Mouse (Mus musculus): Measurements from ENCODE around the gene 4921504E06Rik. TPM values are rescaled to one million over a fixed set of nuclear protein-coding genes. Genes with fewer than 3 reads are reported as not detected.

The 4921504E06Rik gene
- total RNA-seq (2015; ENCODE audit: low replicate concordance) (not detected in 2 replicates), total RNA-seq (2017; ENCODE audit: low replicate concordance) (not detected in 2 replicates)

DNA sequence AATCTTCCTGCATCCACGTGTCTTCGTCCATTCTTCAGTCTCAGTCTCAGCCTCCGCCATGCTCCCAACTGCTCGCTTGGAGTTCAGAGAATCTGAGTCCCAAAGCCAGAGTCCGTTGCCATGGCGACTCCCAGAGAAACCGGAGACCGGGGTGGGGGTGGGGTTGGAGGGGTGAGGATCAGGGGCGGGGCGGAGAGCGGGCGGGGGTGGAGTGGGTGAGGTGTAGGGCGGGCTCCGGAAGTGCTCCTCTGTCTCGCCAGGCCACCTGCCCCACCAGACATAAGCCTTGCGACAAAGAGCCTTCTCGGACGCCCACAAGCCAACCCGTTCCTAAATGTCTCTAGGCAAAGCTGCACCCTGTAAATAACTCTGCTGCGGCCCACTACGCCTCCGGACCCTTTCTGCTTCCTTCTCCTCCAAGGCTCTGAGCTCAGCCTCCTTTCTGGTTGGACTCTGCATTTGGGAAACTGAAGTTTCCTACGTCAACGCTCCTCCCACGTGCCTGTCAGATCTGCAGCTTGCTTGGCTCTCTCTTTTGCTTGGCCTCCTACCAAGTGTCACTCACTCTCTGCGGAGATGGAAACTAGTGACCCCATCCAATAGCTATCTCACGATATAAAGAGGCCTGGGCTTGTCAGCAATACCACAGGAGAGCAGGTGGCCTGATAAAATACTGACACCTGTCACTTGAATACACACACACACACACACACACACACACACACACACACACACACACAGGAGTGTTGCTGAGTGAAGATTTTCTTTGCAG is at the start of gene 4921504E06Rik:
Gene 4921504E06Rik, minus strand, starts transcription at position 94 of the 772 bp plus-strand sequence.
- no peak for ATAC-seq (replicated peaks; ENCODE audit: low FRiP score, poor library complexity, severe bottlenecking)

DNA sequence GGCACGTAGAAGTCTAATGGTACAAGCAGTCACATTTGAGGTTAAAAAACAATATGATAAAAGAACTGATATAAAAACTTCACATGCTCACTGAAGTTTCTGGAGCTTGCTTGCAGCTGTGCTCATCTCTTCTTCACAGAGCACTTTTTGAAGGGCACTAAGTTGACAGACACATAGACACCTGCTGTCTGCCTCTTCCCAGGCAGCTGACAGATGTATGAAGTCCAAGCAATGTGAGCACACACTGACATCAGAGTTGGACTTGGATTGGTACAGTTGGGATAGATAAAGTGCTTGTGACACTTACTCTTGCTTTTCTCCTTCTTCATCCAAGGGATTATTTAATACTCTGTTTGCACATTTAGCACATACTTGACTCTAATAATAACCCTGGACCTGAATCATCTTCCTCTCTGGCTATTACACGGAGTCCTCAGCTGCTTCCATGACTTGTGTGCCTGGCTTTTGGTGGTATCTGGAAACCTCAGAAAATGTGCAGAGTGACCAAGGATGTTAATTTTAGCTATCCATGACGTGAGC is 47.7 kb upstream of the 4921504E06Rik start:
- no peak for ATAC-seq (replicated peaks; ENCODE audit: low FRiP score, poor library complexity, severe bottlenecking)

DNA sequence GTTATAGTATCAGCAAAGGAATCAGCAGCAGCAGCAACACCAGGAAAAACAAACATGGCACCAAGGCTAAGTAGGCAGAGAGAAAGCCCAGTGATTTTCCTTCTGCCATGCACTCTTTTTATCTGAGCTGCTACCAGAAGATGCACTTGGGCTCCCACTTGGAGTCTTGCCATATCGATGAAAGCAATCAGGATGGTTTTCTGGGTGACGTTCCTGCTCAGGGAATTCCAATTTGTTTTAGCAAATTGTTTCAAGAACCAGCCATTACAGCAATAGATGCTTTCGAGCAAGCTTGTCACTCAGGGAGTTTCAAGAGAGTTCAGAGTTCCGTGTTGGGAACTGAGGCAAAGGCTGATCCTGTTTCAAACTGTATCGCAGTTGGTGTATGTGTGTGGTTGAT is 47.1 kb upstream of the 4921504E06Rik start:
- ATAC-seq (replicated peaks; ENCODE audit: low FRiP score, poor library complexity, severe bottlenecking): no peak

DNA sequence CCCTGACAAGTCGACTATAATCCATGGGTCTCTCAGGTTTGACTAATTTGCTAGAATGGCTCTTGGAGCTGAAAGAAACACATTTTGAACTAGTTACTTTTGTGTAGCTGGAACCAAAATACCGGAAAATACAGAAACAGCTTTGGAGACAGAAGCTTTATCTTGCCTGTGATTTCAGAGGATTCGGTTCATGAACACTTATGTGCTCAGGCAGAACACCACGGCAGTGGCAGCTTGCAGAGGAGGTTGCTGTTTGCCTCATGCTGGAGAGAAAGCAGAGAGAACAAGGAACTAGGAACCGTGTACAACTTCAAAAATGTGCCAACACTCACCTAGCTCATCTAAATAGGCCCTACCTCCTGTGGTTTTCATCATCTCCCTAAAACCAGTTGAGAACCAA is 46.1 kb upstream of the 4921504E06Rik start:
- ATAC-seq (replicated peaks; ENCODE audit: low FRiP score, poor library complexity, severe bottlenecking): no peak

DNA sequence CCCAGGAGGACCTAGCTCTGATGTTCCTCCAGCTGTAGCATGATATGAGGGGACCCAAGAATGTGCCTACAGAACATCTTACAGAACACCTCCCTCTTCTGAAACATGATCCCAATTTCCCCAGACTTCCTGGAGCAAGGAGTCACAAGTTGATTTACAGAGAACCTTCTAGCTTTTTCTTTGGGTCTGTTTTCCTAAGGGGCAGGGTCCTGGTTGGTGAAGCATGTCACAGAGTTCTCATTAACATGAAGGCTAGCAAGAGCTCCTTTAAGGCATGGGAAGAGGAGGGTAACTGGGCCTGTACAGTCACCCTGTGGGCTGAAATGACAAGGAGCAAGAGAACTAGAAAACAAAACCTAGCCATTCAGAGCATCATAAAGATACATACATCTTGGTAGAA is 43.3 kb upstream of the 4921504E06Rik start:
- ATAC-seq (replicated peaks; ENCODE audit: low FRiP score, poor library complexity, severe bottlenecking): no peak

DNA sequence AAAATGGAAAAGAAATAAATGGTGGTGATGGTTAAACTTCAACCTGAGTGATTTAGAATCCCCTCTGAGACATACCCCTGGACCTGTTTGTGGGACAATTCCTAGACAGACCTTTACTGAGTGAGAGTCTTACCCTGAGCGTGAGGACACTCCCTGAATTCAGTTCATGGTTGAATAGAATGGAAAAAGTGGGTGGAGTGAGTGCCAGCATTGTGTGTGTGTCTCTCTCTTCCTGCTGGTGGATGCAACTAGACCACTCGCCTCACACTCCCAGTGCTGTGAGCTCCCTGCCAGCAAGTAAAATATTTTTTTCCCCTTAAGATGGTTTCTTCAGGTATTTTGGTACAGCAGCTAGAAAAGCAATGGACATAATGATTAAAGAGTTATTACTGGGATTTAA is 42.7 kb upstream of the 4921504E06Rik start:
- ATAC-seq (replicated peaks; ENCODE audit: low FRiP score, poor library complexity, severe bottlenecking): no peak

DNA sequence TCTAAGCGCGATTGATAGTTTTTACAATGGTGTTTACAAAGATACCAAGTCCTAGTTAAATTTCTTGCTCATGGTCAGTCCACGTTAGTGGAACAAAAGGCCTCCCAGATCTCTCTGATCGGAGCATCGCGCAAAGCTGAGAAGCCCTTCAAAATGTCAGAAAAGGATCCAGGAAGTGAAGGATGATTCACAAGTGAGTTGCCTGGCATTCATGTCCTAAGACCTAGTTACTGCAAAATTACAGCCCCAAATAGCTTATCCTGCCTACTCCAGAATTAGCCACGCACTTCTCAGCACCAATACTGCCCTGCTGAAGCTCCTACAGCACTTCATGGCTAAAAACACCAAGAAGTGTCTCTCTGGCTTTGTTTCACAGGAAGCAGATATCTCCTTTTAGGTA is 41.1 kb upstream of the 4921504E06Rik start:
- no peak for ATAC-seq (replicated peaks; ENCODE audit: low FRiP score, poor library complexity, severe bottlenecking)

DNA sequence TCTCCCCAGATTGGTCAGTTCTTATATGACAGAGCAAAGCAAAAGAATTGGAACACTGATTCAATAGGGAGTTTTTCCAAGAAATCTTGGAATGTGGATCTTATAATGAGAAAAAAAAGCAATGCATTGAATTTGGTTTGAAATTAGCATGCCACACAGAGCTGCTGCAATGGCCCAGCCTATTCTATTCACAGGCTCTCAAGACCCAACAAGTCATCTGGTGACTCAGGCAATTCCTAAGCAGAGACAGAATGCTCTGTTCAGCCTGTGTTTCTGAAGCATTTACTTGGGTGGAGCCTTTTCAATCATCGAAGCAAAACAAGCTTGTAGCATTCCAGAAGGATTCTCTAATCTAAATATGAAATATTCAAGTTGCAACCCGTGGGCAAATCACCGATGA is 26.1 kb upstream of the 4921504E06Rik start:
- no peak for ATAC-seq (replicated peaks; ENCODE audit: low FRiP score, poor library complexity, severe bottlenecking)

DNA sequence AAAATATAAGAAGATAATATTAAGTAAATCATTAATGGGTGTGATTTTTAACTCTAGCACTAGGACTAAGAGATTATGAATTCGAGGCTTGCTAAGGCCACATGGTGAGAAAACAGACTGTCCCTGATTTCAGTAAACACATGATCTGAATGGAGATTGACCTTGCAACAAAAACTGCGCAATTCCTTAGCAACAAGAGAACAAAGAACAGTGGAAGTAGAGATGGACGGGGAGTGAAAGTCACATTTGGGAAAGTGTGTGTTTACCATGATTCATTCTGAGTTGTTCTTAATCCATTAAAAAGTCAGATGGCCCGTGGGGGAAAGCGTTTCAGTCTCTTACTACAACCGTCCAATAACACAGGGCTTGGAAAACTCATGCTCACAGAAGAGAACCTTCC is 25.5 kb upstream of the 4921504E06Rik start:
- no peak for ATAC-seq (replicated peaks; ENCODE audit: low FRiP score, poor library complexity, severe bottlenecking)

DNA sequence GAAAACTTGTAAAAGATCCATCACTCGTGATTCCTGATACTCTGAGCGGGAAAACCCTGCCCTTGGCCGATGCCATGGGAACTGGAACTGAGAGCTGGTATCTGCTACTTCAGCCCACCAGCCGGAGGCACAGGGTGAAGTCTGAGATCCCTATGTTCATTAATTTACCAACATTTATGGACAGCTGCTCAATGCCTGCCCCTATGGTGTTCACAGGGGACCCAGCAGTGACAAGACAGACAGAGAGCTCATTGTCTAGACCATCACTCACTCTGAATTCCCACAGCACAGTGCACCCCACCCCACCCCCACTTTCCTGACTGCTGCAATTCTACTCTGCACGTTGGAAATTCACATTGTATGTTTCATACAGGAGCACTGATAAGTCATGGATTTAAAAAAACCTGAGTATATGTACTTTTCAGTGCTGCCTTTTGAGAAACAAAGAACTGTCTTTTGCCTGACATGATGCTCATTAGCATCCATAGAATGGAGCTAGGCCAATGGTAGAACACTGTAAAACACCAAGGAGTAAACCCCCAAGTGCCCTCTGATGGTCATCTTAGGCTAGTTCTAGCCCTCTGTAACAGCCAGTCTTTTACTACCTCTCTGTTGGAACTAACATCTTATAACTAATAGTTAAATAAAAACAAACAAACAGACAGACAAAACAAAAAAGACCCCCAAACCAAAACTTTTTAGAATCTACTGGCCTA is 8.6 kb upstream of the 4921504E06Rik start:
- no peak for ATAC-seq (replicated peaks; ENCODE audit: low FRiP score, poor library complexity, severe bottlenecking)

DNA sequence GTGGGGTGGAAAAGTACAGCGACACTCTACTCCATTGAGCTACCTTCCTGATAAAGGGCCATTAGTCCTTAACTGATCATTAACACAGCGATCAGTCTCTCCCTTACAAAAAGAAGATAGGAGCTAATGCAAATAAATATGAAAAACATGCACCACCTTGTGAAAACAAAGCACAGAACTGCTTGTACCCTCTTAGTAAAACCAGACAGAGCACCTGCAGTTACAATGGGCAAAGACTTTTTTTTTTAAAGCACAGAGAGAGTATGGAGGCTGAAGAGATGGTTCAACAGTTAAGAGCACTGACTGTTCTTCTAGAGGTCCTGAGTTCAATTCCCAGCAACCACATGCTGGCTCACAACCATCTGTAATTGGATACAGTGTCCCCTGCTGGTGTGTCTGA is 6.9 kb upstream of the 4921504E06Rik start:
- no peak for ATAC-seq (replicated peaks; ENCODE audit: low FRiP score, poor library complexity, severe bottlenecking)

DNA sequence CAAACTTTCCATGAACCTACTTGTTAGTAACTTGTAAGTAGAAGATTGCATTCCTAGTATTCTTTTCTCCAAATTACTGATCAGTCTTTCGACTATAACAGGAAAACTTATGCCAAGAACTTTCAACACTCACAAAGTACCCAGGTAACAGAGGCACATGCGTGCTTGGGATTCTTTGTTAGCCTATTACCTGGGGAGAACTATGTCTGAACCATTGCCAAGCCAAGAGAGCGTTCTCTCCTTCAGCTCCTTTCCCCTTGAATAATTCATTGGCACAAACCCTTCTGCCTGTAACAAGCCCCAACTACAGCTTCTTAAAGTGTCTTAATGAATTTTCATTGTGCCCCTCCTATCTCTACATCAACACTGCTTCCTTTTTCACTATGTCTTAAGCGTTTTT is 6.4 kb upstream of the 4921504E06Rik start:
- no peak for ATAC-seq (replicated peaks; ENCODE audit: low FRiP score, poor library complexity, severe bottlenecking)

DNA sequence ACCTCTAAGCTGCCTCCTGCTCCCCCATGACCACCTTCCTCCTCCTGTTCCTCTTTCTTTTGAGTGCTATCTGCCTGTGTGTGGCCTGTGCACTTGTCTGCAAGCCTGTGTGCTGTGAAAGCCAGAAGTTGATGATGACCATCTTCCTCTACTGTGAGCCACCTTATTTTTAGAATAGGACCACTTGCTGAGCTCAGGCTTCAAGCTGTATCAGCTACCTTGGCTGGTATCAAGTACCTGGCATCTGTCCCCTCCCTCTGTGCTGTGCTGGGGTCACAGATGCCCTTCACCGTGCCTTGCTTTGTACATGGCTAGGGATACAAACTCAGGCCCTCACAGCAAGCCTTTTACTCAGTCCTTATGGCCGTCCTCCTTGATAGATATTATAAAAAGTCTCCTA is 2.3 kb downstream of the 4921504E06Rik start:
- no peak for ATAC-seq (replicated peaks; ENCODE audit: low FRiP score, poor library complexity, severe bottlenecking)

DNA sequence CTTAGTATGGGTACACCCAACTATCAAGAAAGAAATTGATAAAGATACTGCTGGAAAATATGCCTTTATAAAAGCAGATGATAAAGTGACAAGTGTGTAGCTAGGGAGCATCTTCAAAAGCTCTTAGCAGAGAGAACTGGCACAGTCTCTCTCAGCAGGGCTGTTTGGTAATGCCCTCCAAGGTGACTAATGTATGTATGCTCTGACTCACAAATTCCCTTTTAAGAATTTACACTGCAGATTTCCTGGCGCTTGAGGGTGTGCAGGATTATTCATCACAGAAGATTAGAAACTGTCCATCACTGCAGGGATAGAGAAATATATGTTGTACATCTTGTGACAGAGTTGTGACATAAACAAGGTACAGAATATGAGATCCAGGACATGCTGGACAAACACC is 12.8 kb downstream of the 4921504E06Rik start:
- ATAC-seq (replicated peaks; ENCODE audit: low FRiP score, poor library complexity, severe bottlenecking): no peak

DNA sequence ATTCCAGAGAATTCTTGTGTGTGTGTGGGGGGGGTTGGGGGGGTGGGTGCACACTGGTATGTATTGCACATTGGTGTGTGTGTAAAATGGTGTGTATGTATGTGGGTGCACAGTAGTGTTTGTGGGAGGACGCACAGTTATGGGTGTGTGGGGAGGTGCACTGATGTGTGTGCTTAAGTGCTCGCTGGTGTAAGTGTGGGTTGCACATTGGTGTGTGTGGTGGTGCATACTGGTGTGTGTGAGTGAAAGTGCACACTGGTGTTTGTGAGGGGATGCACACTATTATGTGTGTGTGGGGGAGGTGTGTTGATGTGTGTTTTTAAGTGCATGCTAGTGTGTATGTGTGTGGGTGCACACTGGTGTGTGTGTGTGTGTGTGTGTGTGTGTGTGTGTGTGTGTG is 24.3 kb downstream of the 4921504E06Rik start:
- ATAC-seq (replicated peaks; ENCODE audit: low FRiP score, poor library complexity, severe bottlenecking): no peak

DNA sequence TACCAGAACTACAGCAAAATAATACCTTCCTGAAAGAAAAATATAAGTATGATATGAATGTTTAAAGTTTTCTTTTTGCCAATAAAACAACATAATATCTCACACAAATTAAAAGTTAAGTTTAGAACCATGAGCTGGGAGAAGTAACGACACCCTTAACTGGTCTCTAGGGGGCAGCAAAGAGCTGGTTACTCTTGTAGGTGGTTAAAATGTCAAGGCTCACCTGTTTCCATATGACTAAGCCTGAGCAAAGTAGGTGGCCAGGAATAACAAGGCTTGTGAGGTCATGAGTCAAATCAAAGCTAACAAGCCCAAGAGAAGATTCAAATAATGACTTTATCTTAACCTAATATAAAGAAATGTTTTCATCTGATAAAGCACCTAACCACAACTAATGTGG is 24.9 kb downstream of the 4921504E06Rik start:
- no peak for ATAC-seq (replicated peaks; ENCODE audit: low FRiP score, poor library complexity, severe bottlenecking)

DNA sequence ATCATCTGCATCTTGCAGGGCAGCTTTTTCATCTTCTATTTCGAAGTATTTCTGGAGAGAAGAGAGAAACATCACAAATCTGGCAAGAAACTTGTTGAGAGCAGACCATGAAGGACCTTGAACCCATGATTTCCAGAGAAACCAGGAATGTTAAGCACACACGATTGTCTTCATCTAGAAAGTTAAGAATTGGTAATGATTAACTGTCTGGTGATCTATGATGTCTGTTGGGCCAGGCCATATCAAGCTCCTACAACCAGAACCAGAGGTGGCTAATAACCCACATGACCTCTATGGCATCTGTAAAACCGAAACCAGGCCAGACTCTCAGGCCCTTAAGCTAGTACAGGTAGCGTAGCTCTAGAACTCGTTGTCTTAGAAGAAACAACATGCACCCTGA is 29.6 kb downstream of the 4921504E06Rik start:
- ATAC-seq (replicated peaks; ENCODE audit: low FRiP score, poor library complexity, severe bottlenecking): no peak

DNA sequence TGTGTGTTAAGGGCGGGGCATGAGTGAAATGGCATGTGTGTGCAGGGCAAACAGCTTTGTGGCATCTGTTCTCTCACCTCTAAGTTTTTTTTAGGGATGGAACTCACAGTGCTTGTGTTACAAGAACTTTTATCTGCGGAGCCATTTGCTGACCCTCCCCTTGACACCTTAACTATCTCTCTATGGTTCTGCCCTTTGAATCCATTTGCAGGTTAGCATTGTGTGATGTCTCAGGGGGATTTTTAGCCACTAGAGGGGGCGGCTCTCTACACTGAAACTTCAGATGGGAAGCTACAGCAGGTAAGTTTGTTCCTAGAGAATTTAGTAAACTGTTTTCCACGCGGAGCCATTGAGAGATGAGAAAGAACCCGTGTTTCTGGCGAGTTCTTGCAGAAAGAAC is 32.1 kb downstream of the 4921504E06Rik start:
- ATAC-seq (replicated peaks; ENCODE audit: low FRiP score, poor library complexity, severe bottlenecking): no peak

DNA sequence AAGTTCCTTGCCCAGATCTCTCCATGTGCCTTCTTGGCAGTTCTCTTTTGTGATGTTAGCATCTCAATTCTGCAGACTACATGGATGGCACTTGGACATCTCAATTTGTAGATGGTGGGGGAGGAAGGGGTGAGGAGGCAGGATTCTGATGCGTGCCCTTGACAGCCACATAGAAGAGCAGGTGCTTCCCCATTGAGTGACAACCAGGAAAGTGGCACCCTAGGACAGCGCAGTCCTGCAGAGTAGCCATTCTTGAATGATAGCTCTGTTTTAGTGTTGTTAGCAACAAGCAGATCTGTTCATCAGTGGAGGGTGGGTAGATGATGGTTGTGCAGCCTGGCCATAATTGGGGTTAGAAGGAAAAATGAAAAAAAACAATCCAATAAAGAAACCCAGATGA is 33.1 kb downstream of the 4921504E06Rik start:
- ATAC-seq (replicated peaks; ENCODE audit: low FRiP score, poor library complexity, severe bottlenecking): no peak

DNA sequence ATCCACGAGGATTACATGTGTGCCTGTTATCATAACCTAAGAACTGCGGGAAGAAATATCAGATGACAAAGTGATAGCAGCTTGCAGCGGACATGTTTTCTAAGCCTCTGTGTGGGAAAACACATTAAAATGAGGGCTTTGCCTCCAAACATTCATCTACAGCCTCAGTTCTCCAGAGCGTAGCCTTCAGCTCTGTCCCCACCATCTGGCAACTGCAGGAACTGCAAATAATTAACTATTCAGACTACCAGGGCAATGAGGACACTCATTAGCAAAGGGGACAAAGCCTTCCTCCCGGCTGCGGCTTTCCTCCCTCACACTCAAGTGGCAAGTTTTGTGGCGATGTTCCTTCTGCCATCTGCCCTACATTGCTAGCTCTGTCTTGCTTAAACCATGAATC is 33.9 kb downstream of the 4921504E06Rik start:
- ATAC-seq (replicated peaks; ENCODE audit: low FRiP score, poor library complexity, severe bottlenecking): no peak

DNA sequence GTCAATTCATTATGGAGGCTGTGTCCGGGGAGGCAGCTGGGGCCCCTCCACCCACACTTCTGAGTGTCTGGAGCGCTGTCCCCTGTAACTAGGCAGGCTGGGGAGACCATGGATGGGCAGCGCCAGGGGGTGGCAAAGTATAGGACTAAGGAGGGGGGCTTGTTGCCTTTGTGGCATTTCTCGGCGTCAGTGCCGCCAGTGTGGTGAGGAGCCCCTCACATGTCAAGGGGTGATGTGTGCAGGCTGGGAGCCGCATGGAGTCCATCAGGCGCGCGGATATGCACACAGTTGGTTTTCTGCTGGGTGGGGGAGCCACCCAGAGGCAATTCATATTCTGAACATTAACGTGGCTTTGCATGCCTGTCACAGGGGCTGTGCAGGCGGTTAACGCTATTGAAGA is 35.8 kb downstream of the 4921504E06Rik start:
- ATAC-seq (replicated peaks; ENCODE audit: low FRiP score, poor library complexity, severe bottlenecking): no peak
